Mouse (Mus musculus) megakaryocyte, embryonic 14.5 days (primary cell): ENCODE results near the gene Cyp2d11. TPM values are rescaled to one million over a fixed set of nuclear protein-coding genes. Genes with fewer than 3 reads are reported as not detected.

Source experiments
- H3K27me3 ChIP-seq: replicated peaks from 2 replicates; pipeline ENCODE3; 2012; ENCODE audit warnings: inconsistent platforms
- H3K36me3 ChIP-seq: replicated peaks from 2 replicates; pipeline ENCODE3; 2012; ENCODE audit warnings: low read length, inconsistent platforms, mixed read lengths
- H3K4me1 ChIP-seq: 2 replicates; pipeline ENCODE4 v1.6.1; 2012; ENCODE audit warnings: inconsistent platforms
- H3K4me3 ChIP-seq: replicated peaks from 2 replicates; pipeline ENCODE3; 2012; ENCODE audit warnings: moderate library complexity, mild to moderate bottlenecking, inconsistent platforms
- H3K9me3 ChIP-seq: 2 replicates; pipeline ENCODE4 v1.6.1; 2012; ENCODE audit warnings: inconsistent platforms
- FLI1 ChIP-seq: IDR thresholded peaks from 2 replicates; pipeline ENCODE4 v1.6.1; 2012; ENCODE audit warnings: low read length, inconsistent platforms, mixed read lengths
- GATA1 ChIP-seq: IDR thresholded peaks from 3 replicates; pipeline ENCODE4 v1.6.1; 2012; ENCODE audit warnings: mixed read lengths, low read length, inconsistent platforms, borderline replicate concordance
- polyA plus RNA-seq: library from polyadenylated mRNA; stranded (reverse); fragments of >175 nt; gene quantifications from 2 replicates; pipeline ENCODE4 v1.2.3, GENCODE M21; 2012; ENCODE audit warnings: low replicate concordance; ENCODE audit not compliant: insufficient read depth

The Cyp2d11 gene
- polyA plus RNA-seq, 1 experiment: not detected

- Histone ChIP-seq H3K4me1 (peaks cover 90% of the 10 kb centered on the region), H3K36me3 (peaks cover 60% of the 10 kb centered on the region), H3K9me3 (peaks cover 5% of the 10 kb centered on the region; the same call in 1 of the 2 replicates), H3K27me3 (no peaks in the 10 kb centered on the region), H3K4me3 (peak overlapping the region; percentile 94)
- no peak for TF ChIP-seq GATA1
These were observed 47.9 kb downstream of the Cyp2d11 start for GRCm38 (mm10) chr15:82345820-82346470.

- Histone ChIP-seq H3K4me3 (no peak overlapping the region), H3K4me1 (peaks cover 90% of the 10 kb centered on the region), H3K9me3 (peaks cover 5% of the 10 kb centered on the region; the same call in 1 of the 2 replicates), H3K27me3 (no peaks in the 10 kb centered on the region), H3K36me3 (peaks cover 50% of the 10 kb centered on the region)
- no peak for TF ChIP-seq GATA1
- no peak for TF ChIP-seq FLI1
These were observed 48.9 kb downstream of the Cyp2d11 start for GRCm38 (mm10) chr15:82344971-82345370.

- H3K9me3 ChIP-seq: peaks cover 5% of the 10 kb centered on the region; the same call in 1 of the 2 replicates
- H3K4me3 ChIP-seq: peak overlapping the region; percentile 50
- no peaks in the 10 kb centered on the region for H3K27me3 ChIP-seq
- H3K36me3 ChIP-seq: peaks cover 37% of the 10 kb centered on the region
- H3K4me1 ChIP-seq: peaks cover 87% of the 10 kb centered on the region
- TF ChIP-seq GATA1 (no peak), FLI1 (no peak)
These were observed 50.2 kb downstream of the Cyp2d11 start for GRCm38 (mm10) chr15:82343368-82344287.

- Histone ChIP-seq H3K4me3 (peak overlapping the region; percentile 92), H3K4me1 (peaks cover 83% of the 10 kb centered on the region), H3K36me3 (peaks cover 26% of the 10 kb centered on the region), H3K9me3 (peaks cover 5% of the 10 kb centered on the region; the same call in 1 of the 2 replicates), H3K27me3 (no peaks in the 10 kb centered on the region)
- TF ChIP-seq GATA1: no peak
- no peak for TF ChIP-seq FLI1
These were observed 51.3 kb downstream of the Cyp2d11 start for GRCm38 (mm10) chr15:82342543-82342935.

- Histone ChIP-seq H3K36me3 (peaks cover 26% of the 10 kb centered on the region), H3K9me3 (peaks cover 5% of the 10 kb centered on the region; the same call in 1 of the 2 replicates), H3K4me1 (peaks cover 83% of the 10 kb centered on the region), H3K27me3 (no peaks in the 10 kb centered on the region), H3K4me3 (peak overlapping the region; percentile 92)
- TF ChIP-seq GATA1: peak; percentile 54; the same call in 1 of the 3 replicates
- no peak for TF ChIP-seq FLI1
These were observed 51.9 kb downstream of the Cyp2d11 start for GRCm38 (mm10) chr15:82341675-82342542.

GRCm38 (mm10) chr15:82341036-82341501 is 52.8 kb downstream of the Cyp2d11 start:
- TF ChIP-seq FLI1: no peak
- no peak for TF ChIP-seq GATA1
- Histone ChIP-seq H3K27me3 (no peaks in the 10 kb centered on the region), H3K4me1 (peaks cover 85% of the 10 kb centered on the region), H3K9me3 (peaks cover 5% of the 10 kb centered on the region; the same call in 1 of the 2 replicates), H3K36me3 (peaks cover 34% of the 10 kb centered on the region), H3K4me3 (peak overlapping the region; percentile 92)

- peaks cover 90% of the 10 kb centered on the region for H3K4me1 ChIP-seq
- TF ChIP-seq FLI1 (no peak), GATA1 (no peak)
- H3K36me3 ChIP-seq: peaks cover 40% of the 10 kb centered on the region
- H3K9me3 ChIP-seq: peaks cover 5% of the 10 kb centered on the region; the same call in 1 of the 2 replicates
- H3K4me3 ChIP-seq: peak overlapping the region; percentile 92
- no peaks in the 10 kb centered on the region for H3K27me3 ChIP-seq
These were observed 53.3 kb downstream of the Cyp2d11 start for GRCm38 (mm10) chr15:82340414-82341035.

GRCm38 (mm10) chr15:82339634-82340254 is 54.1 kb downstream of the Cyp2d11 start:
- Histone ChIP-seq H3K4me1 (peaks cover 89% of the 10 kb centered on the region), H3K4me3 (peak overlapping the region; percentile 91), H3K36me3 (peaks cover 45% of the 10 kb centered on the region)

More at GRCm38 (mm10) chr15:82339634-82340254, 54.1 kb downstream of the Cyp2d11 start:
- Histone ChIP-seq H3K9me3 (peaks cover 5% of the 10 kb centered on the region; the same call in 1 of the 2 replicates), H3K27me3 (no peaks in the 10 kb centered on the region)
- TF ChIP-seq FLI1 (no peak), GATA1 (no peak)

Other genes with a start within 250 kb of the Cyp2d11 start
- 351 and 1,948 TPM in 2 replicates for gene Srebf2, start 246.8 kb downstream of the Cyp2d11 start, polyA plus RNA-seq
- 0.89 TPM in 1 of 2 replicates, not detected in the other for gene Shisa8, start 181.2 kb downstream of the Cyp2d11 start, polyA plus RNA-seq
- not detected in 2 replicates for gene Tnfrsf13c, start 169.7 kb downstream of the Cyp2d11 start, polyA plus RNA-seq
- gene Cenpm, start 149.3 kb downstream of the Cyp2d11 start, polyA plus RNA-seq: 9.2 and 32.0 TPM in 2 replicates
- gene 1500009C09Rik, start 141.6 kb downstream of the Cyp2d11 start, polyA plus RNA-seq: 0.06 TPM in 1 of 2 replicates, not detected in the other
- gene Sept3, start 119.1 kb downstream of the Cyp2d11 start, polyA plus RNA-seq: 0.62 TPM in 1 of 2 replicates, not detected in the other
- not detected in 2 replicates for gene Wbp2nl, start 95.1 kb downstream of the Cyp2d11 start, polyA plus RNA-seq
- gene Naga, start 55.1 kb downstream of the Cyp2d11 start, polyA plus RNA-seq: 280 and 641 TPM in 2 replicates
- 1.2 and 5.5 TPM in 2 replicates for gene Pheta2, start 55.1 kb downstream of the Cyp2d11 start, polyA plus RNA-seq
- gene Smdt1, start 55.1 kb downstream of the Cyp2d11 start, polyA plus RNA-seq: 118 and 198 TPM in 2 replicates
- gene Ndufa6, start 39.7 kb downstream of the Cyp2d11 start, polyA plus RNA-seq: 274 and 631 TPM in 2 replicates
- 0.13 TPM in 1 of 2 replicates, not detected in the other for gene Cyp2d22, start 13.8 kb downstream of the Cyp2d11 start, polyA plus RNA-seq
- not detected in 2 replicates for gene Cyp2d10, start 13.2 kb upstream of the Cyp2d11 start, polyA plus RNA-seq
- gene Cyp2d9, start 39.4 kb upstream of the Cyp2d11 start, polyA plus RNA-seq: not detected in 2 replicates
- not detected in 2 replicates for gene Cyp2d12, start 161.1 kb upstream of the Cyp2d11 start, polyA plus RNA-seq
- gene Cyp2d34, start 226.9 kb upstream of the Cyp2d11 start, polyA plus RNA-seq: not detected in 2 replicates